Mouse (Mus musculus) embryonic facial prominence, embryonic 14.5 days (tissue): ENCODE measurements around the gene Kbtbd3. TPM values are rescaled to one million over a fixed set of nuclear protein-coding genes. Genes with fewer than 3 reads are reported as not detected.

ENCODE experiments used
- ATAC-seq: fragments of 200-750 bp; cut with Nextera tagmentation; 2 replicates; pipeline ENCODE4 v1.8.0; 2017; ENCODE audit warnings: low read depth, moderate number of reproducible peaks, moderate TSS enrichment
- DNase-seq: peaks from one replicate; pipeline ENCODE4 v3.0.0-alpha.2; 2015; ENCODE audit warnings: low spot score
- H3K27ac ChIP-seq: fragments of 300-500 bp; sonication (generic); replicated peaks from 2 replicates; pipeline ENCODE4 v1.5.1; 2014; ENCODE audit warnings: low read depth, mild to moderate bottlenecking, low read length, moderate library complexity
- H3K27me3 ChIP-seq: fragments of 300-500 bp; sonication (generic); replicated peaks from 2 replicates; pipeline ENCODE4 v1.6.1; 2014; ENCODE audit warnings: low read length; ENCODE audit not compliant: control insufficient read depth, insufficient read depth
- H3K36me3 ChIP-seq: fragments of 300-500 bp; sonication (generic); 2 replicates; pipeline ENCODE4 v1.6.1; 2014; ENCODE audit warnings: low read length, mixed read lengths; ENCODE audit not compliant: control insufficient read depth, insufficient read depth
- H3K4me1 ChIP-seq: fragments of 300-500 bp; sonication (generic); 2 replicates; pipeline ENCODE4 v1.6.1; 2014; ENCODE audit warnings: antibody characterized with exemption, low read length; ENCODE audit not compliant: control insufficient read depth, insufficient read depth
- H3K4me2 ChIP-seq: fragments of 300-500 bp; sonication (generic); 2 replicates; pipeline ENCODE4 v1.6.1; 2014; ENCODE audit warnings: low read depth, mild to moderate bottlenecking, low read length, moderate library complexity, mixed read lengths
- H3K4me3 ChIP-seq: fragments of 300-500 bp; sonication (generic); 2 replicates; pipeline ENCODE4 v1.5.1; 2014; ENCODE audit warnings: low read depth, mild to moderate bottlenecking, low read length
- H3K9ac ChIP-seq: fragments of 300-500 bp; sonication (generic); 2 replicates; pipeline ENCODE4 v1.6.1; 2014; ENCODE audit warnings: low read depth, mild to moderate bottlenecking, low read length, moderate library complexity, mixed read lengths
- H3K9me3 ChIP-seq: fragments of 300-500 bp; sonication (generic); 2 replicates; pipeline ENCODE4 v1.6.1; 2016; ENCODE audit warnings: low read length; ENCODE audit not compliant: control insufficient read depth
- WGBS: fragments of 180-500 bp; shearing (Covaris S2); extraction: QIAGEN DNeasy Blood & Tissue Kit; methylation state at CpG from one replicate; pipeline ENCODE4 v1.1.7; 2014; 5-methylcytosine and 5-hydroxymethylcytosine counted together
- polyA plus RNA-seq: library from polyadenylated mRNA; unstranded; fragments of >200 nt; fragmentation: Nextera tagmentation; extraction: Ambion mirVana; gene quantifications from 2 replicates; pipeline ENCODE4 v1.2.1, GENCODE M21; 2014

Kbtbd3 gene
- polyA plus RNA-seq, 1 experiment from 2014 or later = 6.8 TPM

DNA sequence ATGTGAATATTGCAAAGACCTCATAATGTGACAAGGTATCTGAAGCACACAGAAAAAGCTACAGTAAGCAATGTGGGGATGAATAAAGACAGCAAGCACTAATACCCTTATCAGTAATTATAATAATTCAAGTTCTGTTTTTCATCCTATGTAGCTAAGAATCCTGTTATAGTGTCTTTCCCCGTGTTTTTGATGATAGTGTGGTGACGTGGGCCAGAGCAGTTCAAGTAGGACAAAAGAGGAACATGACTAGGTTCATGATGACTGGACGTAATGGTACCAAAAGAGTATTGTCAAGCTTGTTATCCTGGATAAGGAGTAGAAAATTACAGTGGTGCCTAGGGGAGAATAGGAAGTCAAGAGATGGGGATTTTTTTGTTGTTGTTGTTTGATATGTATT is 1.1 kb downstream of the Kbtbd3 start:
- Histone ChIP-seq H3K4me1 (peaks cover 17% of the 10 kb centered on the region), H3K27ac (peak overlapping the region; percentile 92), H3K4me2 (peak overlapping the region; percentile 64), H3K4me3 (peak overlapping the region; percentile 78), H3K9me3 (no peaks in the 10 kb centered on the region), H3K27me3 (no peaks in the 10 kb centered on the region), H3K9ac (peak overlapping the region; percentile 81), H3K36me3 (no peaks in the 10 kb centered on the region)
- ATAC-seq (no peak), DNase-seq (no peak)
- 73% methylated on average over 3 of the region's 3 CpGs for WGBS

DNA sequence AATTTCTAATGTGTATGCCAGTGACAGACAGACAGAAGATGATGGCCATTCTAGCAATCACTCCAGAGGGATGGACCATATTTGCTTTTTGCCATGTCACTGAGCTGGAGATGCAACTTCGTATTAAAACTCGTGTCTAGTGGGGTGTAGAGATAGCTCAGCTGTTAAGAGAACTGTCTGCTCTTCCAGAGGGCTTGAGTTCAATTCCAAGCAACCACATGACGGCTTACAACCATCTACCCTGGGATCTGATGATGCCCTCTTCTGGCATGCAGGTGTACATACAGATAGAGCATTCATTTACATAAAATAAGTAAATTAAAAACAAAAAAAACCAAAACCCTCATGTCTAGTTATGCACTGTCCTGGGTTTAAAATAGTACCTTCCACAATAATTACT is 1.5 kb downstream of the Kbtbd3 start:
- H3K9ac ChIP-seq = no peak overlapping the region
- 88% methylated on average over 3 of the region's 3 CpGs for WGBS
- ATAC-seq (no peak), DNase-seq (no peak)
- peaks cover 17% of the 10 kb centered on the region for H3K4me1 ChIP-seq
- no peaks in the 10 kb centered on the region for H3K9me3 ChIP-seq
- no peak overlapping the region for H3K4me3 ChIP-seq
- peak overlapping the region; percentile 64; the same call in 1 of the 2 replicates for H3K4me2 ChIP-seq
- no peak overlapping the region for H3K27ac ChIP-seq
- H3K27me3 ChIP-seq = no peaks in the 10 kb centered on the region
- no peaks in the 10 kb centered on the region for H3K36me3 ChIP-seq

DNA sequence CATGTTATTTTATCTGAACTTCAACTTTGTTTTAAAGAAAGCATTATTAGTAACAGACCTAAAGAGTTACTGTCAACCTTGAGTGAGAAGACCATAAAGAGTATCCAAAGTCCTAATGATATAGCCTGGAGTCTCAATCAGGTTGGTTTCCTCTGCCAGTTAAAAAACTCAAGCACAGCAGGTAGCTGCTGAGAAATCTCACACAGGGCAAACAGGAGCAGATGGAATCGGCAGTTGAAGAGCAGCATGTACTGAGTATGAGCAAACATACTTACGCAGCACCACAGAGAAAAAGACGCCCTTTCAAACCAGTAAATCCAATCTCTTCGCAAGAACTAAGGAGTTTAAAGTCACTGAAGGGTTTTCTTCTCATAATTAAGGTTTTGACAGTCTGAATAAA is 4.3 kb downstream of the Kbtbd3 start:
- DNase-seq = no peak
- no peaks in the 10 kb centered on the region for H3K9me3 ChIP-seq
- H3K36me3 ChIP-seq = no peaks in the 10 kb centered on the region
- no peak for ATAC-seq
- 92% methylated on average over 4 of the region's 4 CpGs for WGBS
- H3K4me3 ChIP-seq = no peak overlapping the region
- H3K4me2 ChIP-seq = no peak overlapping the region
- H3K27me3 ChIP-seq = no peaks in the 10 kb centered on the region
- no peak overlapping the region for H3K9ac ChIP-seq
- peaks cover 6% of the 10 kb centered on the region; the same call in 1 of the 2 replicates for H3K4me1 ChIP-seq
- no peak overlapping the region for H3K27ac ChIP-seq

- no peaks in the 10 kb centered on the region for H3K36me3 ChIP-seq
- DNase-seq (no peak), ATAC-seq (no peak)
- WGBS = 93% methylated on average over 2 of the region's 2 CpGs
- no peak overlapping the region for H3K27ac ChIP-seq
- H3K4me3 ChIP-seq = no peak overlapping the region
- H3K9me3 ChIP-seq = no peaks in the 10 kb centered on the region
- no peak overlapping the region for H3K9ac ChIP-seq
- H3K27me3 ChIP-seq = no peaks in the 10 kb centered on the region
- peaks cover under 1% of the 10 kb centered on the region; the same call in 1 of the 2 replicates for H3K4me1 ChIP-seq
- H3K4me2 ChIP-seq = no peak overlapping the region
Observed at GRCm38 (mm10) chr9:4315746-4316145, 6.1 kb downstream of the Kbtbd3 start.

- DNase-seq (no peak), ATAC-seq (no peak)
- H3K4me2 ChIP-seq = no peak overlapping the region
- H3K36me3 ChIP-seq = no peaks in the 10 kb centered on the region
- no peak overlapping the region for H3K4me3 ChIP-seq
- H3K27ac ChIP-seq = no peak overlapping the region
- no peaks in the 10 kb centered on the region for H3K4me1 ChIP-seq
- H3K27me3 ChIP-seq = no peaks in the 10 kb centered on the region
- H3K9ac ChIP-seq = no peak overlapping the region
- H3K9me3 ChIP-seq = no peaks in the 10 kb centered on the region
- WGBS = 81% methylated on average over 6 of the region's 6 CpGs
Observed at GRCm38 (mm10) chr9:4318939-4319721, 9.5 kb downstream of the Kbtbd3 start.

- WGBS = 87% methylated on average over 1 of the region's 1 CpGs
Observed at GRCm38 (mm10) chr9:4353163-4353562, 43.5 kb downstream of the Kbtbd3 start.

GRCm38 (mm10) chr9:4375828-4376639 is 66.4 kb downstream of the Kbtbd3 start, which contains the start of gene Msantd4:
Msantd4 (plus strand) TSS chr9:4376562.
- H3K27me3 ChIP-seq = no peaks in the 10 kb centered on the region
- H3K9me3 ChIP-seq = no peaks in the 10 kb centered on the region
- peak within 1 kb of the TSS; percentile 71 for H3K4me2 ChIP-seq
- H3K36me3 ChIP-seq = 0 out of 2 replicates have a peak, but pooled peaks cover 3% of the 10 kb centered on the region
- 3% methylated on average over 31 of the region's 31 CpGs for WGBS
- H3K4me1 ChIP-seq = peaks cover 3% of the 10 kb centered on the region; the same call in 1 of the 2 replicates
- H3K9ac ChIP-seq = peak within 1 kb of the TSS; percentile 70
- DNase-seq (peak; percentile 100), ATAC-seq (peak; percentile 100)
- peak within 1 kb of the TSS; percentile 79 for H3K27ac ChIP-seq
- H3K4me3 ChIP-seq = peak within 1 kb of the TSS; percentile 62

More at GRCm38 (mm10) chr9:4353163-4353562, 43.5 kb downstream of the Kbtbd3 start:
- Histone ChIP-seq H3K27me3 (no peaks in the 10 kb centered on the region), H3K9me3 (no peaks in the 10 kb centered on the region), H3K9ac (no peak overlapping the region), H3K4me3 (no peak overlapping the region), H3K4me2 (no peak overlapping the region), H3K27ac (no peak overlapping the region), H3K4me1 (no peaks in the 10 kb centered on the region), H3K36me3 (no peaks in the 10 kb centered on the region)
- no peak for DNase-seq
- ATAC-seq = no peak

GRCm38 (mm10) chr9:4376640-4377120 is 67.0 kb downstream of the Kbtbd3 start:
- Histone ChIP-seq H3K4me2 (peak overlapping the region; percentile 71), H3K9ac (peak overlapping the region; percentile 65), H3K4me1 (peaks cover 3% of the 10 kb centered on the region; the same call in 1 of the 2 replicates), H3K27me3 (no peaks in the 10 kb centered on the region), H3K36me3 (0 out of 2 replicates have a peak, but pooled peaks cover 3% of the 10 kb centered on the region), H3K27ac (peak overlapping the region; percentile 22; the same call in 1 of the 2 replicates), H3K9me3 (no peaks in the 10 kb centered on the region), H3K4me3 (peak overlapping the region; percentile 62)
- DNase-seq (no peak), ATAC-seq (peak; percentile 48)
- WGBS = 0% methylated on average over 15 of the region's 15 CpGs
